Mouse (Mus musculus) right cerebral cortex, postnatal 4 days (tissue): ENCODE measurements around the gene Wnk1.

Source experiments
- DNase-seq: peaks from one replicate; pipeline ENCODE4 v3.0.0-alpha.2; 2022

Gene Wnk1

GRCm38 (mm10) chr6:120039668-120040556, 1.4 kb upstream of the Wnk1 start:
- DNase-seq: peak; percentile 76

DNA sequence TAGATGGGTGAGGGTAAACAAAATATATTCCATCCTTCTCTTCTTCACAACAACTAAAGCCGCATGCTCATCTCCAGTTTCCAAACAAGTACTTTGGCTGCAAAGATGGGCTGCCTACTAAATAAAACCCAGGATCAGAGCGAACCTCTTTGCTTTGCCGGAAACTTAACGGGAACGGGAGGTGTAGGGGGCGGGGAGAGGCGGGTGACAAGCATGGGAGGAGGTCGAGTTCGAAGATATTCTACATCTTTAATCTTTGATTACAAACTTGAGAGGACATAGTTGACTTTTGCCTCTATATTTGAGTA, 738 bp upstream of the Wnk1 start:
- peak; percentile 13 for DNase-seq

- peak; percentile 65 for DNase-seq
Measured at GRCm38 (mm10) chr6:120037636-120038365, 671 bp downstream of the Wnk1 start.

- DNase-seq: peak; percentile 67
Measured at GRCm38 (mm10) chr6:120037004-120037635, 1.4 kb downstream of the Wnk1 start.

GRCm38 (mm10) chr6:120024577-120024976, 13.9 kb downstream of the Wnk1 start:
- DNase-seq: no peak

GRCm38 (mm10) chr6:120023746-120024145, 14.7 kb downstream of the Wnk1 start:
- DNase-seq: no peak

GRCm38 (mm10) chr6:120022042-120022441, 16.4 kb downstream of the Wnk1 start:
- DNase-seq: no peak

GRCm38 (mm10) chr6:120019697-120020096, 18.8 kb downstream of the Wnk1 start:
- DNase-seq: no peak

GRCm38 (mm10) chr6:120013125-120013524, 25.3 kb downstream of the Wnk1 start:
- no peak for DNase-seq

- DNase-seq: no peak
Measured at GRCm38 (mm10) chr6:120011440-120011839, 27.0 kb downstream of the Wnk1 start.

DNA sequence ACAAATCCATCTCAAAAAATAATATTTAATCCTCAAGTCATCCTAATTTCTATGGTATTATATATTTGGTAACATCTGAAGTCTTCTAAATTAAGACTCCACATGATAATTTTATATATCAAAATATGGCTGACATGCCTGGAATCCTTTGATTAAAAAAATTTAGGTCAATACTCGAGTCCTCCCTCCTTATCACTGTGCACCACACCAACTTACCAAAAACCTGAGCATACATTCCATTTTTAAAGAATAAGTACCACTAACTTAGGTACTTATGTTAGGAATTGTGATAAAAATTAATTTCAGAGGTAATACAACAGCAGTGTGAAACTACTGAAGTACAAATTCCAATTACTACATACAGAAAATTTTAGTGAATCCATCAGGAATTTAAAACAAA, 27.5 kb downstream of the Wnk1 start:
- no peak for DNase-seq

GRCm38 (mm10) chr6:120010535-120010934, 27.9 kb downstream of the Wnk1 start:
- no peak for DNase-seq

DNA sequence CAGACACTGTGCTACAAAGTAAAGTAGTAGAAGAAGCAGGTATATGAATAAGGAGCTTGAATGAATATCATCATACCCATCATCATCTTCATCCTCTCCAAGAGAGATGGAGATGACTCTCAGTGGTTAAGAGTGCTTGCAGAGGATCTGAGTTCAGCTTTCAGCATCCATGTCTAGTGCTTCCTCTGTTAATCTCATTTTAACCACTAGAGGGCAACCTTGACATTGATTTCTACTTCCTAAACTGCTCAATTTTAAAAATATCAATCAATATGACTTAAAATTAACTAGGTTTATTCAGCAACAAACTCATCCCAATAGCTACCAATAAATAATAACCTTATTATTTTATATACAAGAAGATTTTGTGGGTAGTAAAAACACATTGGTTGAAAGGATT, 36.8 kb downstream of the Wnk1 start:
- DNase-seq: no peak

DNA sequence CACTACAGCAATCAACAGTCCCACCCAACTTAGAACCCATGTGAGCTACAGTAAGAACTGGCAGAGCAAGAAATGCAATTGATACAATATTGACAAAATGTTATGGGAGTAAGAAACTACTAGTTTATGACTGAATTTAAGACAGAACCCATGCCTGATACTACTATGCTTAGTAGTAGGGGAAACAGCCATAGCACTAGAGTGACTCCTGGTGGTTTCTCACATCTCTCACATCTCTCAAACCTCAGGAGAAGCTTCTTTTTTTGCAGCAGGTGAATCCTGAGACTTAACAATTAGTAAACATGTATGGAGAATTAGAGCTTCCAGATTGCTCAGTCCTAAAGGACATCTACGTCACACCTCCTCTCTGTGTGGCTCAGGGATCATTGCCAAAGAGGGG, 42.0 kb downstream of the Wnk1 start:
- DNase-seq: no peak

DNA sequence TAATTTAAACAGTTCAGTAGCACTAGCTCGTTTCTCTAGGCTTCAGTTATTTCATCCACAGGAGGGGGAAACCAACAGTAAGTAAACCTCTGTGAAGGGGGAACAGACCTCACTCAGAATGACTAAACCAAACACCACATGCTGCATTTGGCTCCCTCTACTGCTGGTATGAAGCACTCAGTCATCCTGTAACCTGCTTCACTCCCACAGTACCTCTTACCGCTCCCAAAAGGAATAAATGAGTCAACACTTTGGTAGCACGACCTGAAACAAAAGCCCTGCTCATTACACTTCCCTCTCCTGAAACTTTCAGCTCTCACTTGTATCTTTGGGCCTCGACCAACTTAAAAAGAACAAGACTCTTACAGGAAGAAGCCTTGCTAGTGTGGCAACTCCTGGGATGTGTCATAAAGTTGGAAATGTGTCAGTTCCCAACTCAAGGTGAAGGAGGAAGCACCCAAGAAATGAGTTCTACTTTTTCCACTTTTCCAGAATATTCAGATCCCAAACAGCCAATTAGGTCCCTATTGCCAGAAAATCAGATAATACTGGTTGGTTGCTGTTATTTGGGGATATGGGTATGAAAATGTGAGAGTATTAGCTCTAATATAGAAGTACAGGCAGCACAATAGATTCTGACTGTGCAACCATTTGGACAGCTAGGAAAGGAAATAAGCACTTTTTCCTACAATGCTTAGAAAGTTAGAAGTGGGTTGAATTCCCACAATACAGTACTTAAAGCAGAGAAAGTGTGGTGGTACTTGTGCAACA, 114.1 kb downstream of the Wnk1 start:
- peak; percentile 8 for DNase-seq

DNA sequence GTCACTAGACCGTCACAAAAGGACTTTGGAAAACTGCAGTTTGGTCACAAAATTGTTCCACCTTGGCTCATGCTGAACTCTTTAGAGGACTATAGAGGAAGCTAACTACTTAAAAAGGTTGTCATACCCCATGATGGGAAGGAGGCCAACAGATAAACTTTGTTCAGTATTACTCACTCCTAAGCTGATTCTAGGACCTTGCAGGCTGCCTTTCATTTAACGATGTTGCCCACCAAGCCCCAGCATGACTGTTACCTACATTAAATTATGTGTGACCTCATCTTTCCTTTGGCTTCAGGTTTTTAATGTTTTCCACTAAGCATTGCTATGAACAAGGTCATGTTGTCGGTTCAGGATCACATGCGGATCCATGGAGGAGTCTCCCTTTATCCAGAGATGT, 115.9 kb downstream of the Wnk1 start:
- no peak for DNase-seq

GRCm38 (mm10) chr6:119922136-119922535, 116.3 kb downstream of the Wnk1 start:
- no peak for DNase-seq

- no peak for DNase-seq
Measured at GRCm38 (mm10) chr6:119918561-119919181, 119.8 kb downstream of the Wnk1 start.

DNA sequence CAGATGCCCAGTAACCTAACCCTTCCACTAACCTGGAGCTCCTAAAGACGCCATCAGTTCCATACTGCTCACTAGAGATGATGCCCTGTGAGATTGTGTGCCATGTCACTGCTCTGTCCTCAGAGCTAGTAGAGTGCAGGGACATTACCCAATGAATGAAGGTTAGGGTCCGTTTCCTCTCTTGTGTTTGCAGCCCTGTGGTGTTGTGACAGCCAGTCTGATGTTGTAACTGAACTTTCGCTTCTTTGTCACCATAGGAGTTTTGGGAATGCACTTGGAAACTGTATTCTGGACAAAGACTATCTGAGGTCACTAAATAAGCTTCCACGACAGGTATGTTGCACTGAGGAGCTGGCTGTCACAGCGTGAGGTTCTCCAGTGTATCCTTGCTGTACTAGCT, 122.8 kb downstream of the Wnk1 start:
- no peak for DNase-seq

DNA sequence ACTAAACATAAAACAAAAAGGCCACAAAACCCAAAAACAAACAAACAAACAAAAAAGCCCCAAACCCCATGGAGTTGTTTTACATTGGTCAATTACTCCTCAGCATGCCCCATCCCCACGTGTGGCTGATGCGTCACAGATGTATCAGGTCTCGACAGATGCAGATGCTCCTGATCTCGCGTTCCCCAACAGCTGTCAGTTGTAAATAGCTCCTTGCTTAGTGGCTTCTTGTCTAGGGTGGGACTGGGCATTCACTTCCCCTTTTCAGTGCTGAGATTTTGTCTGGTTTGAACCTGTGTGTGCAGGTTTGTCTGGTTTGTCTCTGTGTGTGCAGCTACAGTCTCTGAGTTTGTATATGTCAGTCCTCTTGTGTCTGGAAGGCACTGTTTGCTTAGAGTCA, 126.4 kb downstream of the Wnk1 start:
- no peak for DNase-seq

DNA sequence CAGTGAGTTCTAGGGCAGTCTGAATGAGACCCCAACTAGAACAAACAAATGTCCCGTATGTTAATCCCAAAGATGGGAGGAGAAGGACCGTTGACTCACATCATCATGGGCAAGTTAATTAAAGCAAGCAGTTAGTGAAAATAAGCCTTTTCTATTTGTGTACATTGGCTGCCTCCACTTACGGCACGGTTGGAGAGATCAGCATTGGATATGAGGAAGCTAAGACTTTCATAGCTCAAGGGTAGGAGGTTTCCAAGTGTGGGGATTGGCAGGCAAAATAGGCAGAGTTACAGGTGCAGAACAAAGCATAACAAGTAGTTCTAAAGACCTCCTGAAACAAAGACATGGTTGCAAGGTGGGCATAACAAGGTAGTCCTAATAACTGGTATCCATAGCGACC, 133.0 kb downstream of the Wnk1 start:
- DNase-seq: no peak

DNA sequence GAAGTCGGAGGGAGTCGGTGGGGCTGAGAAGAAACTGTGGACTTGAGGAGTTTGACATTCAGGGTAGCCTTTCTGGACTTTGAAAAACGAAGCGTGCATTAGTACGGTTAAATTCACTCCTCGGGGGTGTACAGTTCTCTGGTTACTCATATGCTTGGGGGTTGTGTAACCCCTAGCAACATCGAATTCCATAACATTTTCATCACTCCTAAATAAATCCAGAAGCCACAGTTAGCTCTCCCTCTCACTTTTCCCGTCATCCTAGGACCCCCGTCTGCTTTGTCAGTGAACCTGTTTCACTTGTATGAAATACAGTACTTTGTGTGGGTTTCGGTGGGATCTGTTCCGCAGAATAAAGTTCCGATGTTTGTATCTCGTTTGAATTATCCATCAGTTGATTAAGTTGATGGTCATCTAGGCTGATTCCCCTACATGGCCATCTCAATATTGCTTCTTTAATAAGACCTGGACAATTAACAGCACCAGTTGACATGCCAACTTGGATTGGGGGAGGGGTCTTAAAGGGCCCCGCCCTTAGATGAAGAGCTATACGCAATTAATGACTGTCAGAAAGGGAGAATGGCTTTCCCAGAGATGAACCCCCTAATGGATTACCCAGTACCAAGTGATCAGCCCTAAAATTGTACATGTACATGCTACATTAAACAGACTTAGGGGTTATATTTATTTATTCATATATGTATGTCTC, 135.2 kb downstream of the Wnk1 start:
- DNase-seq: no peak
